Mouse (Mus musculus) left cerebral cortex, adult 8-10 months (tissue): ENCODE results near the gene G0s2. TPM values are rescaled to one million over a fixed set of nuclear protein-coding genes. Genes with fewer than 3 reads are reported as not detected.
A peak's percentile ranks its signal among the peaks of the same experiment; 100 is the strongest.
"Not testable (repeated sequence)": the region's sequence is repeated elsewhere in the genome, so short reads cannot be mapped to it uniquely, and the experiment has no call there.

Source experiments
- DNase-seq, 2 experiments: peaks; one replicate each; pipeline ENCODE4 v3.0.0; 2022; ENCODE audit warnings: low spot score in 2 of 2
- total RNA-seq, 4 experiments: library from RNA; stranded (reverse); gene quantifications; 2 replicates each; pipeline ENCODE4 v1.2.4; 2022

Gene G0s2
- total RNA-seq, 4 experiments from 2014 or later = 4.9 to 9.1 (median 6.8) TPM

DNA sequence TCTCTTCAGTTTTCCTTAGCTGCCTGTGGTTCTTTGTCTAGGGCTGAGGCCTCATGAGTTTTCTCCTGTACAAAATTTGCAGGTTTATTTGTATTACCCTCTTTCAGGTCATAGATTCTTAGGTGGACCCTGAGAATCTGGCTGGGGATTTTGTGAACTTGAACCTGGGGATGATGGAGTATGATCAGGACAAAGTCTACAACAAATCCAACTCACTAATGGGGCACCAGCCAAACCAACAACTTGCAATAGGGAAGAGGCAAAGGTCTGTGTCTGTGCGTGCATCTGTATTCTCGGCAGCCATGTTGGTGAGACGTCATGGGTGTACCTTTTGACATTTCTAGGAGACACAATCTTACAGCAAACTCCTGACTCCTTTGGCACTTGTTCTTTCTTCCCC, 16.1 kb upstream of the G0s2 start:
- DNase-seq = no peak

DNA sequence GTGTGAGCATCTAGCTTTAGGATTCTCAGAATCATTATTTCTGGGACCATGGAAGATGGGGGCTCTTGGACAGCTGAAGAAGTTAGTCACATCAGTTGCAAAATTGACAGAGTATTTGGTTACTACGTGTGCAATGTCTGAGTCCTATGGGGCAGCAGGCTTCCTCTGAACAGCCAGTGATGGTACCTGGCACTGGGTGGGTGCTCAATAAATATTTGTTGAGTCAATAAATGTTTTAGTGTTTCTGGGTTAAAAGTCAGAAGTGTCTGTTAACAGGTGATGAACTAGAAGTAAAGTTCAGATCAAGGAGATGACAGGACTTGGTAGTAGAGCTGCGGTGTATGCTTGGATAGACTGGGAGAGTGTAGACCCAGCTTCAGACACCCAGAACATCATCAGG, 14.6 kb upstream of the G0s2 start:
- no peak for DNase-seq

DNA sequence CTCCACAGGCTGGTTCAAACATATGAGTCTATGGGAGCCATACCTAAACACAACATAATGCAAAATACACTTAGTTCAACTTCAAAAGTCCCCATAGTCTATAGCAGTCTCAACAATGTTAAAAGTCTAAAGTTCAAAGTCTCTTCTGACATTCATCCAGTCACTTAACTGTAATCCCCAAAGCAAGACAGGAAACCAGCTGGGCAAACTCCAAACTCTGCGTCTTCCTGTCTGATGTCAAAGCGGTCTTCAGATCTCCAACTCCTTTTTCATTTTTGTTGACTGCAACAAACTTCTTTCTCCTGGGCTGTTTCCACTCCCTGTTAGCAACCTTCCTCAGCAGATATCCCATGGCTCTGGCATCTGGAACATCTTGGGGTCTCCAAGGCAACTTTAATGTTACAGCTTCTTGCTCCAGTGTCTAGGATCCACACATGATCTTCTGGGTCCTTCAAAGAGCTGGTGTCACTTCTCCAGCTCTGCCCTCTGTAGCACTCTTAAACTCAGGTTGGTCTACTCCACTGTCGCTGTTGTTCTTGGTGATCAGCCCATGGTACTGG, 12.8 kb upstream of the G0s2 start:
- not testable (repeated sequence) for DNase-seq

DNA sequence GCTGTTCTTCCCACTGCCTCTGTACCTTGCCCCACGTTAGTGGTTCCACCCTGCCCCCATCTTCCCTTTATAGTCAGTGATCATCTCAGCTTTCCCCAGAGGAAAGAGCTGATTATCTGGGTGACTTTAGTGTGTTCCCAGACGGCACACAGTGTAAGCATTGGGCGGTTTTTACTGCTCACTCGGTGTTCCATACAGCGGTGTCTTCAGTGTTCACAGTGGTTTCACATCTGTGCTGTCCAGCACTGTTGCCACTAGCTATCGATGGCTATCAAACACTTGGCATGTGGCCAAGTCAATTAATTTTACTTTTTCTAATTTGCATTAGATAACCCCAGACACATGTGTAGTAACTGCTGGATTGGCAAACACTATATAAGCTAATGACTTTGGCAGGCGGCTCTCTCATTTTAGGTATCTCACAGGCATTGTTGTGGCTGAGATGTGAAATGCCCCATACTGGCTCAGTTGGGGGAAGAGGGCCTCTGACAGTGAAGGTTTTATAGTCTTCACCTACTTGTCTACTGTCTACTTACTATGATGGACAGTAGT, 11.3 kb upstream of the G0s2 start:
- DNase-seq = no peak

DNA sequence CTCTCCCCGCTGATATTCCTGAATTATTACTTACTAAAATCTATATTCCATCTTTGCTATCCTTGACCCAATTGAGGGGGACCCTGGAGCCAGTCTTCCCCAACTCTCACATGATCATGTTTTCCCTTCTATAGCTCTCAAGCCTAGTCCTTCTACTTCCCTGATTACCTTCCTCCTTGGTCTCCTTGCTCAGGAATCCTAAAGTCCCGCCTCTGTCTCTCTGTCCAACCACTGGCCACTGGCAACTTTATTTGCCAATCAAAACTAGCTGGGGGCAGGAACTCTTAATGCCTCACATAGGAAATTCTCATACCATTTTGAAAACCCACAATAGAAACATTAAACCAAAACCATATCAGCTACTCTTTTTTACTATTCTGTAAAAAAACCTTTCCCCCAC, 8.3 kb upstream of the G0s2 start:
- no peak for DNase-seq

DNA sequence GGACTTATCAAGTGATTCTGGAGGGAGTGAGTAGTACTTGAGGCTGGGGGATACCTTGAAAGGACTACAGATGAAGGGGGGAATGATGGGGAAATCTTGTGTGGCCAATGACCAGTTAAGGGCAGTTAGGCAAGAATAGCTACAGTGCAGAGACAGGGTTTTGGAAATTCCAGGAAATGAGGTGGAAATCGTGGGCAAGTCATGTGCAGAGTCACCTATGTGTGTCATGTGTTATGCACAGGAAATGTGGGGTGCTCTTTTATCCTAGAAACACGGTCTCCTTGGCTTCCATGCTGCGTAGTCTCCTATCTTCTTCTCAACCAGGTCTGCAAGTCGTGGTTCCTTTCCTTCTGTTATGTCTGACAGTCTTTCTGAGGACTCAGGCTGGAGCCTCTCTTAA, 6.5 kb upstream of the G0s2 start:
- no peak for DNase-seq

DNA sequence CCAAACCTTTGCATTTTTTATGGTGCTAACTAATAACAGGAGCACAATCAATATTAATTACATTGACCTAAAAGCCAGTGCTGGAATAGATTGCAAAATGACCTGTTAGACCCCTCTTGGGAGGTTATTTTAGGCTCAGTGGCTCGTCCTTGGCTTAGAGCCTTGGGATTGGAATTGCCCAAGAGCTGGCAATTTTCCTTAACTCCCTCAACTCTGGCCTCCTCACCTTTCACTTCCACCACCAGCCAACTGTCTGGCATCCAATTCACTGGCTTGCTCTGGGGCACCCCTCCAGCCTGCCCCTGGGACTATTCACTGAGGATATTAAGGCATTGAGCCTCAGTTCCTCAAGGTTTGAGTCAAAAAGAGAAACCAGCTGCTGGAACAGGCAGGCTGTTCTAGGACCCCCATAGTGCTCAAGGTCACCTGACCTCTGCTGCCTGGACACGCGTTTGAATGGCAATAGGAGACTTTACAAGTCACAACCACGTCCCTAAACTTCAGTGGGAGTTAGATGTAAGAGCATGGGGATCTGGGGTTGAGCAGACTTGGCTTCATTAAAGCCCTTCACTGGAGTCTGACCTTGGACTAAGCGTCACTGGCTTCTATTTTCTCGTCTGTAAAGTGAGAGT, 5.5 kb upstream of the G0s2 start:
- DNase-seq = no peak

DNA sequence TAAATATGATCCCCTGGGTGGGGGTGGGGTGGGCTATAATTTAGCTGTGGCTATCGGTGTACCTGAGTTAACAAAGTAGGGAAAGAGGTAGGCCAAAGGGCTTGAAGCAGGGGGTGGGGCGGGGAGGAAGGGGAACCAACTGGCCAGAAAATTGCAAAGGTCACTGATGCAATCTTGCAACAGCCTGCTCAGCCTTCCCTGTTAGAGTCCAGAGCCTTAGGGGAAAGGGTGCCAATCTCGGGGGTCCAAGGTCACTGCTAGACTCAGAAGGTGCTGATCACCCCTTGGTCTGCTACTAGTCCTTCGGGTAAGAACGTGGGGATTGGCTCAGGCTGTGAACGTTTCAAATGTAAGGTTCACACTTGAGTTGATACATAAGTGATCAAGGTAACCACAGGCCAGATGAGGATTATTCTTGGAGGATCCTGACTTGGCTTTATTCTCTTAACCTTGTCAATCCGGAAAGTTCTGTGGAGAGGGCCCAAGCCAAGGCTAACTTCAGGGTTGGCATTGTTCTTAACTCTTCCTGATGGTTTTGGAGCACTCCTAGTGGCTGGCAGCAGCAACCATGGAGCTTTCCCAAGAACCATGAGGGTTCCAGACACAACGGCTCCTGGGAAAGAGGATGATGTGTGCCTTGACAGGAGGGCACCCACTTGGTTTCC, 1.5 kb upstream of the G0s2 start:
- no peak for DNase-seq

DNA sequence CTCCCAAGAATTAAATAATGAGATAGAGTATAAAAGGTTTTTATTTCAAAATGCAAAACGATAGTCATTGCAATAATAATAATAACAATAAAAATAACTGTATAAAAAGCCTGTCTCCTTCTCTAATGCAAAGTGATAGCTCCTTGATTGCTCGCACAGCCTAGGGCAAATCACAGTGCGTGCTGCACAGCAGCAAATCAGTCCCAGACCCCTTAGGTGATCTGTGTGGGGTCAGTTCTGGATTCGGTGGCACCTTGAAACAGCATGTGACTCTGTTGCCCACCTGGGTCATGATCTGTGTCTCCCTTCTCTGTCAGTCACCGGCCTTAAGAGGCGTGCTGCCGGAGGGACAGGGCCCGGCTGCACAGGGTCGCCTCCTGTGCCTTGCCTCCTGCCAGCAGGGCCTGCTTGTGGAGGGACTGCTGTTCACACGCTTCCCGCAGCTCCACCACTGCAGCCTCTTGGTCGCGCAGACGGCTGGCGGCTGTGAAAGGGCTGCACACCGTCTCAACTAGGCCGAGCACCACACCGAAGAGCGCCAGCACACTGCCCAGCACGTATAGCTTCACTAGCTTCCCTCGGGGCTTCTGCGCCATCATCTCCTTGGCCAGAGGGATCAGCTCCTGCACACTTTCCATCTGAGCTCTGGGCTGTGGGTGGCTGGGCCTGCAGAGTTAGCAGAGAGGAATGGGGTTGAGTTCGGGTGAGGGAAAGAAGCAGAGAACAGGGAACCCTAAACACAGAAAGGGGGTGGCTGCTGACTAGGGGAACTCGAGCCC, 691 bp downstream of the G0s2 start:
- DNase-seq = peak in 1 of 2 experiments; percentile 22

DNA sequence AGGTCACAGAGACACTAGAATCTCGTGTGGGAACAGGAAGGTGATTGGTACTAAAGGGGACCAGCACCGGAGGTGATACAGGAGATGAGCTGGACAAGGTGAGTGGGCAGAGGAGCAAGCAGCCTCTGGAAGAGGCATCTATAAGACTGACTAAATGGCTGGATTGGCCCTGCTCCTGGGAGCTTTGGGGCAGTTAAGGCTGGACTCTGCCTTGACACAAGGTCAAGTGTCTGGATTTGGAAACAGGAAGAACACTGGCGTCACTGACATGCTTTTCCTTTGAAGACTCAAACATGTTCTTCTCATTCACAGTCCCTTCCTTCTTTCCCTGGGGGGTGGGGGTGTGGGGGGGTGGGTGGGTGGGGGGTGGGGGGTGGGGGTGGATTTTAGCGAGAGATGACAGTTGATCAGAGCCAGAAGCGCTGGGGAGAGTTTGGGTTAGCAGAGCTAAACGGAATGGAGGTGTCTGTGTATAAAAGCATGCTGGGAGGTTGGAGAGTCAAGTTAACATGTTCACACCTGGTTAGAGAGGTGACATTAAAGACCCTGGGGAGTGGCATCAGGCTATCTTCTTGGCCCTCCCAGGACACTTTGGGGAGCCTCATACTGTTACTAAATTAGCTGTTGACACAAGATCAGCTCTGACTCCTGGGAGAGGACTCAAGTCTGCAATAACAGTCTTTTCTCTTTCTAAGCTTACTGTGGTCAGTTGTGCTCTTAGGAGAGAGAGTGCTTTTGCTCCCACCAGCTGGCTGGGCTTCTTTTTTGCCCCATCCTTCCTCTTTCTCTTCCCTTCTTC, 1.9 kb downstream of the G0s2 start:
- no peak for DNase-seq

DNA sequence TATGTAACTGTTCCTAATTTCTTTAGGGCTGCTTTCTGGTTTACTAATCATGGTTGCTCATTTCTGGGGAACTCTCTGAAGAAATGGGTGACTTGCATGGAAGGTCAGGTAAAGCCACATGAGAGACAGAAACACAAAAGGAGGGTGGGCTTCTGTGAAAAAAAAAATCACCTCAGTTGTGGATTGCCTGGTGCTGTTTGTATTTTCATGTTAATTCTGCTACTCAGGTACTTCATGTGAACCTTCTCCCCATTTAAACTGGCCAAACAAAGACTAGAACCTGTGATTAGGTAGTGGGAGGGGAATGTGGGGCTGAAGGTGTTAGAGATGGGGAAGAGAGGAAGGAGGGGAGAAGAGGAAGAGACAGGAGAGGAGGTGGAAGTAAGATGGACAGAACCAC, 7.3 kb downstream of the G0s2 start:
- no peak for DNase-seq

DNA sequence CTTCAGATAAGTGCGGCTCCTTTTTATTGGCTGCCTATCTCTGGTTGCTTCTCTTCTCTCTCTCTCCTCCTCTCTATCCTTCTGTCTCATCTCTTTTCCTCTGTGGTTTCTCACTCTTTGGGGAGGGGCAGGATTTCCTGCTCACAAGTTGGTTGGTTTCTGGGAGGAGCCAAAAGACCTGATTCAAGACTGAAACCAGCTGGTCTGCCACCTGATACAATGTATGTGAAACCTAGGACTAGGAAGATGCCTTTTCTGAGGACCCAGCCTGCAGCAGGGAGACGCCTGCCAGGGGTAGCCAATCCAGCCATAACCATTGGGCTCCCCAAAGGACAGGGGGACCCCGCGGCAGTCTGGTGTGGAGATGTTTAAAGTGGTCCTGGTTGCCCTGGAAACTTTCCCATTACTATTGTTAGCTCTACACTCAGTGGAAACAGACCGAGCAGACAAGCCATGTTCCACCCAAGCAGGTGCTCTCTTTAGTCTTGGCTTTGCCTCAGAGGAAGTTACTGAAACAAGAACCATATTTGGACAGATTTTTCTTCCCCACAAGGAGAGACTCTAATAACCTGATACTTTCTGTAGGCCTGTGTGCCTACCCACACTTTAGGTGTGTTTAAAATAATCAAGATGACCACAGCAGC, 8.9 kb downstream of the G0s2 start, which contains the start of gene Hsd11b1:
Gene Hsd11b1, minus strand, starts transcription at position 121 of the 644 bp plus-strand sequence.
- no peak for DNase-seq

DNA sequence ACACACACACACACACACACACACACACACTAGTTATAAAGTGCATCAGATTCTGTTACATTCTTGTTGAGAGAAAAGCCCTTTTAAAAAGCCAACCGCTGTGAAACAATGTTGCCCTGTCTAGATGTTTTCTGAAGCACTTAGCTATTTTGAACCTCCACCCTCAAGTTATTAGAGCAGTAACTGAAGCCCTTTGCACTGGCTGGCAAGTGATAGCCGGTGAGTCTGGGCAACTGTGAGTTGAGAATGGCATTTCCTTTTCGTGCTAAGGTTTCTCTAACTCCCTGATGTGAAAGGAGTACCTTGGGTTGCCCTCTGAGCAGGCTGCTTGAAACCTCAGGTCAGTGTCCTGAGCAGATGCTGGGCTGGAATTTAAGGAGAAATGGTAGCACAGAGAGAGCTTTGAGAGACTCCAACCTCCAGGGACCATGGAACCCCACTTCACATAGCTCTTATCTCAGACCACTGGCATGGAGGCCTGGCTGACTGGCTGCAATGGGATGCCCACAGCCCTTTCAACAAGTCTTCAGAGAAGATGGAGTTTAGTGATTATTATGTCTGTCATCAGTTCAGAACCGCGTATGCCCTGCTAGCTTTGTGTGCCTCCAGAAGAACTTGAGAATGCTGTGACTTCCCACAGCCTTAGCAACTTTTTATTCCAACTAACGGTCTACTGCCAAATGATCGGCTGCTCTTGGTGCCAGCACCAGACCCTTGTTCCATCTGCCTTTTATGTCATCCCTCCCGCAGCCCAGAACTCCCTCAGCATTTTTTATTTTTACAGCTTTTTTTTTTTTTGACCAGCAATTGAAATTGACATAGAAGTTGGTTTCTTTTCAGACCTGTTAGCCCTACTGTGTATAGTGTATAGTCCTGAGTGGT, 9.8 kb downstream of the G0s2 start:
- DNase-seq = no peak

DNA sequence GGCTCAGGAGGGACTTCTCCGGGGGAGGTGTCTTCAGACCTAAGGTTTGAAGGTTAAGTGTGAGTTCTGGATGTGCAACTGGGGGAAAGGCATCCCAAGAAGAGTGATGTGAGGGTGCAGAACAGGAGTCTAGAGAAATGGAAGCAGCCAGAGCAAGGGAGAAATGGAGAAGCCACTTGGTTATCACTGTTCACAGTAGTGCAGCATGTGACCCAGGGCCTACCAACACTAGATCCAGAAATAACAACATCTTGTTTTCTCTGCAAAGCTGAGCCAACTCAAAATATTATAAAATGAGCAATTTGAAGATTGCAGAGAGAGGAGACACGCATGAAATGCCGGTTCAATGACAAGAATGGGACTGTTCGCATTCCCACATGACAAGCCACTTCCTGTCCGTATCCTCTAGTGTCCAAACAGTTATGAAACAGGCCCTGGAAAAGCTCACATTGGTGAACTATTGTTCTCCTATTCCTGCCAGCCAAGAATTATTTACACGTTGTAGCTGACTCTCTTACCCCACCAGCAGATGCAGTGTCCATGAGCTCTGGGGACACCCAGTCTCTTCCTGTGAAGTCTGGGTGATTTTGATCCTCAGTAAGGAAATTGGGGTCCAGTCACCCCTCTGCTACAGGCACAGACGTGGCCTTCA, 11.0 kb downstream of the G0s2 start:
- DNase-seq = no peak

DNA sequence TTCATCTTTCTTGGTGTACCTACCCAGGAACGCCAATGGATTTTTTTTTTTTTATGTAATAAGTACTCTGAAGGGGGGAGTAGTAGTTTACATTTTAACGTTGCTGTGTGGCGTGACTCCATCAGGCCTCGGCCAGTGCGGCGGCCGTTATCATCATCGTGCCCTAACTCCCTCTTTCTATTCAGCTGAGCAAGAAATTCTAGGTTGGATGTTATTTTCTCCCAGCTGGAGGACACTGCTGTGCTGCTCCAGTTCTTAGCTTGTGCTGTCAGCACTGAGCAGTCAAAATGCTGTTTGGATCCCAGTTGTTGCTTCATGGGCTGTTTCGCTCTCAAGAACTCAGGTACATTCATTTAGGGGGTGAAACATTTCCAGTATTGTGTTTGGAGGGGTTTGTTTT, 13.5 kb downstream of the G0s2 start:
- DNase-seq = no peak

DNA sequence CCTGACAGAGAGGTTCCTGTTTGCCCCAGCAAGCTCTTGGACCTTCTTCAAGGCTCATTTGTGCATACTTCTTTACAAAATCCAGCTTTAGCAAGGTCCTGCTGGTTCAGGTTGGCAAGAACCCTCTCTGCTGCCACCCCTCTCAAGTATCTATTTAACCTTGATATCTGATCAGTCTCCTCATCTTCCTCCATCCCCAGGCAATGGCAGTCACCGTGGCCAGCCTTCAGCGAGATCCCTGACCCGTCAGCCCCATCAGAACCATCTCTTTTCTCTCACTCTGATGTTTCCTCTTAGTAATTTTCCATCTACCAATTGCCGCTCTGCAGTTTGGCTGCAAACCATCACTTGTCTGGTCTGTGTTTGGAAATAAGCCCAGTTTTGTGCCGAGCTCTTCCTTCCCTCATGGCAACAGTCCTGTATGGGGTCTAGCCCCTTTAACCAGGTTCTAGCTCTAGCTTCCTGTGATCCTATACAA, 16.4 kb downstream of the G0s2 start:
- DNase-seq = no peak

DNA sequence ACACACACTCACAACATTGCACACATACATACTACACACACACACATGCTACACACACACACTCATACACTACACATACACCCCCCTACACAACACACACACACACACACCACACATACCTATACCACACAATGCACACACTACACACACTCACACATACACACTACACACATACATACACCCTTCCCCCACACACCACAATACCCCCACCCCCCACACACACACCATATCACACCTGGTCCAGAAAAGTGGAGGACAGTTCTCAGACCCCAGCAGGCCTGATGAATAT, 16.8 kb downstream of the G0s2 start:
- no peak for DNase-seq

DNA sequence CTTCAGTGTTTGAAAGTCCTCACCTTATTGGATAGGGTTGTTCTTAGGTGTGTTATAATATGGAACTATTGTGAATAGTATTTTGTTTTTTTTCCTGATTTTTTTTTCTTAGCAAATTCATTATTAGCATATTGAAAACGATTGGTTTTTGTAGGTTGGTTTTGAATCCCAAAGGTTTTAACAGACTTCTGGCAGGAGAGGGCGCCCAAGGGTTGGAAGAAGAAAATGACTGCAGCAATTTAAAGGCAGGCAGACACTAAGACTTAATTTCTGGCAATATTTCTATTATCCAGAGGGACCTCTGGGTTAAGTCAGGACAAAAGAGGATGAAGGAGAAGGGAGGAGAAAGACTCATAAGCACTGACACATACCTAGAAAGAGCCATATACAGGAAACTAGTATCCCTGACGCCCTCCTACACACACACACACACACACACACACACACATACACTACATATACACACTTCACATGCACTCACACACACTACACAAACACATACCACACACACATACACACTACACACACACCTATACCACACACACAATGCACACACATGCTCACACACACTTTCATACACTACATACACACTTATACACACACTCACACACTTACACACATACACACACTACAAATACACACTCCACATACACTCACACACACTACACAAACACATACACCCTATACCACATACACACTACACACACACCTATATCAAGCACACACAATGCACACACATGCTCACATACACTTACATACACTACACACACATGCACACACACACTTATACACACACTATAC, 17.3 kb downstream of the G0s2 start:
- DNase-seq = no peak
